Mouse (Mus musculus): ENCODE data around the gene Atat1. TPM values are rescaled to one million over a fixed set of nuclear protein-coding genes. Genes with fewer than 3 reads are reported as not detected.

The Atat1 gene
- polyA plus RNA-seq, 1 experiment from 2014 or later, result 280 TPM

MicroRNAs encoded within 50 kb of the gene (microRNA counts, 519-probe panel; counts per million panel counts)
- microRNA mmu-miR-1894-3p (not detected), microRNA mmu-miR-1894-5p (not detected)

Small RNAs within 50 kb of the gene (microRNA-seq; reads per million reads assigned to microRNA genes)
- gene Gm28033 (0.97 reads per million), gene Mir1894 (0.73 reads per million)

Other genes starting within 250 kb of the Atat1 start
- gene Vars2, start 242.5 kb downstream of the Atat1 start, polyA plus RNA-seq (2016; fragmentation: Nextera tagmentation; extraction: Ambion mirVana), result 16.8 and 22.3 TPM in 2 replicates
- gene Gtf2h4, start 236.3 kb downstream of the Atat1 start, polyA plus RNA-seq (2016; fragmentation: Nextera tagmentation; extraction: Ambion mirVana), result 39.0 and 40.7 TPM in 2 replicates
- 176 and 185 TPM in 2 replicates for gene Ddr1, start 205.5 kb downstream of the Atat1 start, polyA plus RNA-seq (2016; fragmentation: Nextera tagmentation; extraction: Ambion mirVana)
- gene Ier3, start 88.4 kb downstream of the Atat1 start, polyA plus RNA-seq (2016; fragmentation: Nextera tagmentation; extraction: Ambion mirVana), result 4.9 and 5.3 TPM in 2 replicates
- 53.7 and 56.0 TPM in 2 replicates for gene Flot1, start 86.8 kb downstream of the Atat1 start, polyA plus RNA-seq (2016; fragmentation: Nextera tagmentation; extraction: Ambion mirVana)
- gene Tubb5, start 71.8 kb downstream of the Atat1 start, polyA plus RNA-seq (2016; fragmentation: Nextera tagmentation; extraction: Ambion mirVana), result 1,541 and 1,619 TPM in 2 replicates
- 22.3 and 26.1 TPM in 2 replicates for gene Mdc1, start 68.6 kb downstream of the Atat1 start, polyA plus RNA-seq (2016; fragmentation: Nextera tagmentation; extraction: Ambion mirVana)
- 56.2 and 60.5 TPM in 2 replicates for gene Nrm, start 48.8 kb downstream of the Atat1 start, polyA plus RNA-seq (2016; fragmentation: Nextera tagmentation; extraction: Ambion mirVana)
- gene Ppp1r18, start 44.5 kb downstream of the Atat1 start, polyA plus RNA-seq (2016; fragmentation: Nextera tagmentation; extraction: Ambion mirVana), result 23.7 and 24.3 TPM in 2 replicates
- gene Dhx16, start 30.3 kb downstream of the Atat1 start, polyA plus RNA-seq (2016; fragmentation: Nextera tagmentation; extraction: Ambion mirVana), result 48.0 and 54.8 TPM in 2 replicates
- gene 2310061I04Rik, start 12.6 kb downstream of the Atat1 start, polyA plus RNA-seq (2016; fragmentation: Nextera tagmentation; extraction: Ambion mirVana), result 26.7 and 29.4 TPM in 2 replicates
- 56.2 and 56.6 TPM in 2 replicates for gene Mrps18b, start 6.3 kb upstream of the Atat1 start, polyA plus RNA-seq (2016; fragmentation: Nextera tagmentation; extraction: Ambion mirVana)
- gene Ppp1r10, start 6.4 kb upstream of the Atat1 start, polyA plus RNA-seq (2016; fragmentation: Nextera tagmentation; extraction: Ambion mirVana), result 65.4 and 70.4 TPM in 2 replicates
- 117 and 118 TPM in 2 replicates for gene Abcf1, start 59.7 kb upstream of the Atat1 start, polyA plus RNA-seq (2016; fragmentation: Nextera tagmentation; extraction: Ambion mirVana)
- gene Gnl1, start 69.8 kb upstream of the Atat1 start, polyA plus RNA-seq (2016; fragmentation: Nextera tagmentation; extraction: Ambion mirVana), result 57.9 and 58.4 TPM in 2 replicates
- gene Prr3, start 70.2 kb upstream of the Atat1 start, polyA plus RNA-seq (2016; fragmentation: Nextera tagmentation; extraction: Ambion mirVana), result 52.1 and 56.8 TPM in 2 replicates
- 4.6 and 5.3 TPM in 2 replicates for gene H2-T24, start 110.5 kb upstream of the Atat1 start, polyA plus RNA-seq (2016; fragmentation: Nextera tagmentation; extraction: Ambion mirVana)
- 4.8 and 5.5 TPM in 2 replicates for gene H2-T23, start 122.8 kb upstream of the Atat1 start, polyA plus RNA-seq (2016; fragmentation: Nextera tagmentation; extraction: Ambion mirVana)
- gene H2-T22, start 132.7 kb upstream of the Atat1 start, polyA plus RNA-seq (2016; fragmentation: Nextera tagmentation; extraction: Ambion mirVana), result 5.2 and 5.4 TPM in 2 replicates
- not detected in 2 replicates for gene Gm6034, start 132.9 kb upstream of the Atat1 start, polyA plus RNA-seq (2016; fragmentation: Nextera tagmentation; extraction: Ambion mirVana)
- not detected in 2 replicates for gene Gm11127, start 148.3 kb upstream of the Atat1 start, polyA plus RNA-seq (2016; fragmentation: Nextera tagmentation; extraction: Ambion mirVana)
- not detected in 2 replicates for gene Gm19684, start 211.6 kb upstream of the Atat1 start, polyA plus RNA-seq (2016; fragmentation: Nextera tagmentation; extraction: Ambion mirVana)
- gene Gm7030, start 219.3 kb upstream of the Atat1 start, polyA plus RNA-seq (2016; fragmentation: Nextera tagmentation; extraction: Ambion mirVana), result not detected in 2 replicates